Mouse (Mus musculus) right cerebral cortex, postnatal 14 days (tissue): Measurements from ENCODE around the gene Rln3.
"Not testable (repeated sequence)": the region's sequence is repeated elsewhere in the genome, so short reads cannot be mapped to it uniquely, and the experiment has no call there.

Experiments used
- DNase-seq: peaks from one replicate; pipeline ENCODE4 v3.0.0; 2022

Rln3 gene

DNA sequence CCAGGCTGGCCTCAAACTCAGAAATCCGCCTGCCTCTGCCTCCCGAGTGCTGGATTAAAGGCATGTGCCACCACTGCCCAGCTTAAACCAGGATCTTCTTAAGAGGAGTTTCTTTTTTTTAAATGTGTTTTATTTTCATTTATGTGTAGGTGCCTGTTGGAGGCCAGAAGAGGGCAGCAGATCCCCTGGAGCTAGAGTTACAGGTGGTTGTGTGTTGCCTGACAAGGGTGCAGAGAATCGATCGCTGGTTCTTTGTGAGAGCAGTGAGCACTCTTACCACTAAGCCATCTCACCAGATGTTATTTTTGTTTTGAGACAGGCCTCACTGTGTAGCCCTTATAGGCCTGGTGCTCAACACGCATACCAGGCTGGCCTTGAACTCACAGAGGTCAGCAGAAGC lies 29.0 kb downstream of the Rln3 start:
- no peak for DNase-seq

DNA sequence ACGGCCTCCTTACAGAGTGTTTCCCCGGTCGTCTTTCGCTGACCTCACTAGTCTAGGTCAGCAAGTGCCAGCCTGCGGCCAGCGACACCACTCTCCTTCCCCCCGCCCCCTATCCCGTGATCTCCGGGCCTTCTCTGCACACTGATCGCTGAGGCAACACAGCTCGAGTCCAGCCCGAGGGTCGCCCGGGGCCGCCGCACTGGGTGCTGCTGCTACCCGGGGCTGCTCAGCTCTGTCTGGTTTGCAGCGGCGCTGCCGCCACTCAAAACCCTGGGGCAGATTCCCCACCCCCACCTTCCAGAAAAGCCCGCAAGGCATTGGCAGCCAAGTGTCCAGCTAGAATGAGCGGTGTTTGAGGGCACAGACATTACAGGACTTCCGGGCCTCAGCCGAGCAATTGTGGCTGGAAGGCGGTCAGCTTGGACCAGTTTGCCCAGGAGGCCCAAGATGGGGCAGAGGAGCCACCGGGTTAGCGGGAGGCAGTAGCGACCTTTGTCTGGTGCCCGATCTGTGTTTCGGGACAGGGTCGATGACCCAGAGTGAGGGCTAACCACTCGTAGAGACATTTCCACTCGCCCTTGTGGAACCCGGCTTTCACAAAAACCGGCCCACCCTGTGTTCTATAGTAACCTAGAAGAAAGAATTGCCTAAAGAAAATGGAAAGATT lies 32.2 kb downstream of the Rln3 start:
- DNase-seq, result no peak

GRCm38 (mm10) chr8:84011705-84012498 lies 32.9 kb downstream of the Rln3 start, which contains the start of gene 2210011C24Rik:
TSS of gene 2210011C24Rik (minus strand) at chr8:84012171.
- DNase-seq, result no peak

- peak; percentile 76 for DNase-seq
Observed at GRCm38 (mm10) chr8:84010625-84011611, 33.9 kb downstream of the Rln3 start.

GRCm38 (mm10) chr8:84009876-84010275 lies 34.9 kb downstream of the Rln3 start:
- peak; percentile 82 for DNase-seq

- DNase-seq, result no peak
Observed at GRCm38 (mm10) chr8:84008362-84008761, 36.4 kb downstream of the Rln3 start.

- DNase-seq, result not testable (repeated sequence)
Observed at GRCm38 (mm10) chr8:84005502-84005901, 39.3 kb downstream of the Rln3 start.

- DNase-seq, result peak; percentile 88
Observed at GRCm38 (mm10) chr8:84004533-84005201, 40.1 kb downstream of the Rln3 start.

- no peak for DNase-seq
Observed at GRCm38 (mm10) chr8:84003612-84004246, 41.1 kb downstream of the Rln3 start.

DNA sequence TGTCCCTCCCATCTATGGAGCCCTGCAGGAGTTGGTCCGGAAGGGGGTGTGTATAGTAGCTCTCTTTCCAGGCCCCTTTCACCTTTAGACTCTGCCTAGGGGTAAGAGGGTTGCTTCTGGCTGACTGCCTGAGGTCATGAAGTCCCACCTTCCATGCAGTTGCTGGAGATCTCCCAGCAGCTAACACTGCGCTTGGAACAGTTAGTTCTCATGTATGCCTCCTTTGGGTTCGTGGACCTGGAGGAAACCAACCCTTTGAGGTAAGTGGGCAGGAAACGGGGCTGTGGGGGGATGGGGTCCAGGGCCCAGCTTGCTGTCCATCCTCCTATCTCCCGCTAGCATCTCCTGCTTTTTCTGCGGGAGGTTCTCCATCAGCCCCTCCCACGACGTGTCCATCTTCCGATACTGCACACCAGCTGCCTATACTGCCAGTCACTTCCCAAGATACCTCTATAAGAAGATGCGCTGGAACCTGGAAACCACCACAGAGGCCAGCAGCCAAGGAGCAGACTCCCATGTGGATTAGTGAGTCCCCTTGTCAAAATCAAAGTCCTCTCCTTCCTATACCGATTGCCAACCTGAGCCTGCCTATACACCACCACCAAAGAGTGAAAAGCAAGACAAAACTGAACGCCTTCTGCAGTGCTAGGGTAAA lies 41.7 kb downstream of the Rln3 start:
- no peak for DNase-seq

- DNase-seq, result no peak
Observed at GRCm38 (mm10) chr8:84001281-84002000, 43.4 kb downstream of the Rln3 start, which contains the start of gene 1700067K01Rik. TSS of gene 1700067K01Rik (plus strand) at chr8:84001502.

- no peak for DNase-seq
Observed at GRCm38 (mm10) chr8:83999825-84000224, 45.0 kb downstream of the Rln3 start.

- no peak for DNase-seq
Observed at GRCm38 (mm10) chr8:83999057-83999705, 45.6 kb downstream of the Rln3 start.

GRCm38 (mm10) chr8:83998231-83999056 lies 46.4 kb downstream of the Rln3 start:
- DNase-seq, result peak; percentile 56

GRCm38 (mm10) chr8:83997511-83998141 lies 47.2 kb downstream of the Rln3 start, which contains the start of gene Samd1:
TSS of gene Samd1 (plus strand) at chr8:83997672.
- peak; percentile 62 for DNase-seq

GRCm38 (mm10) chr8:83996567-83997505 lies 48.0 kb downstream of the Rln3 start:
- peak; percentile 84 for DNase-seq

DNA sequence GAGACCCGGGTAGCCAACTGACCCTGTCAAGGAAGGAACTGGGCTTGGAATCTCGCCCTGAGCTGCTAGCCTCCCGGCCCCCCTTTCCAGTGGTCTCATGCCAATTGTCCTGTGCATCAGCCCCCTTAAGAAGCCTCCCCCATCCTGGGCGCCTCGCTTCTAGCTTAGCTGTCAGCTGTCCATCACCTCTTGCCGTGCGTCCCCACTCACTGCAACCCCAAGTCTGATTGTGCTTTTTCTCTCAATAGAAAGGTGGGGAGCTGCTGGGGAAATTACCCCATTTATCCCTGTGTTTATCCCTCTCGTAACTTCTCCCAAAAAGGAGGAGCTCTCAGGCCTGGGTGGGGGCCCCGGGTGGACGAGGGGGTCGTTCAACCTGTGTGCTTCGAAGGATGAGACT lies 48.8 kb downstream of the Rln3 start:
- peak; percentile 29 for DNase-seq
